Mouse (Mus musculus): ENCODE measurements around the gene H2-Q4. TPM values are rescaled to one million over a fixed set of nuclear protein-coding genes. Genes with fewer than 3 reads are reported as not detected.
"Not testable (repeated sequence)": the region's sequence is repeated elsewhere in the genome, so short reads cannot be mapped to it uniquely, and the experiment has no call there.

Gene H2-Q4
- polyA plus RNA-seq, 1 experiment from 2014 or later, result 2.5 TPM

GRCm38 (mm10) chr17:35357086-35357485, 22.3 kb upstream of the H2-Q4 start:
- DNase-seq (ENCODE audit: low spot score), result no peak
- Histone ChIP-seq H3K36me3 (ENCODE audit: control insufficient read depth, insufficient read depth, low read length) (no peaks in the 10 kb centered on the region), H3K4me3 (ENCODE audit: low read depth, low read length) (no peak overlapping the region), H3K9ac (ENCODE audit: low read length) (no peak overlapping the region), H3K4me2 (ENCODE audit: low read length) (no peak overlapping the region), H3K9me3 (ENCODE audit: control insufficient read depth, low read length) (no peaks in the 10 kb centered on the region), H3K27me3 (replicated peaks; ENCODE audit: control insufficient read depth, insufficient read depth, low read length) (peaks cover 10% of the 10 kb centered on the region), H3K4me1 (replicated peaks; ENCODE audit: control insufficient read depth, insufficient read depth, low read length) (no peaks in the 10 kb centered on the region), H3K27ac (ENCODE audit: low read depth) (no peak overlapping the region)
- WGBS, result 43% methylated on average over 1 of the region's 1 CpGs
- ATAC-seq (replicated peaks; ENCODE audit: low FRiP score, low TSS enrichment, low read depth), result no peak

GRCm38 (mm10) chr17:35358763-35359469, 20.5 kb upstream of the H2-Q4 start:
- H3K4me1 ChIP-seq (replicated peaks; ENCODE audit: control insufficient read depth, insufficient read depth, low read length), result no peaks in the 10 kb centered on the region
- WGBS, result 9% methylated on average over 36 of the region's 38 CpGs
- ATAC-seq (replicated peaks; ENCODE audit: low FRiP score, low TSS enrichment, low read depth) (no peak), DNase-seq (ENCODE audit: low spot score) (peak; percentile 55)
- 0 out of 2 replicates have a peak overlapping the region, but pooled peaks have one; percentile 22 for H3K9ac ChIP-seq (ENCODE audit: low read length)
- H3K4me2 ChIP-seq (ENCODE audit: low read length), result peak overlapping the region; percentile 71
- no peaks in the 10 kb centered on the region for H3K36me3 ChIP-seq (ENCODE audit: control insufficient read depth, insufficient read depth, low read length)
- H3K4me3 ChIP-seq (ENCODE audit: low read depth, low read length), result peak overlapping the region; percentile 36
- H3K9me3 ChIP-seq (ENCODE audit: control insufficient read depth, low read length), result peaks cover 3% of the 10 kb centered on the region; the same call in 1 of the 2 replicates
- H3K27ac ChIP-seq (ENCODE audit: low read depth), result no peak overlapping the region
- peaks cover 10% of the 10 kb centered on the region for H3K27me3 ChIP-seq (replicated peaks; ENCODE audit: control insufficient read depth, insufficient read depth, low read length)

- Histone ChIP-seq H3K4me2 (ENCODE audit: low read length) (peak overlapping the region; percentile 71), H3K4me1 (replicated peaks; ENCODE audit: control insufficient read depth, insufficient read depth, low read length) (no peaks in the 10 kb centered on the region), H3K9ac (ENCODE audit: low read length) (0 out of 2 replicates have a peak overlapping the region, but pooled peaks have one; percentile 22), H3K27ac (ENCODE audit: low read depth) (no peak overlapping the region), H3K36me3 (ENCODE audit: control insufficient read depth, insufficient read depth, low read length) (no peaks in the 10 kb centered on the region), H3K27me3 (replicated peaks; ENCODE audit: control insufficient read depth, insufficient read depth, low read length) (peaks cover 10% of the 10 kb centered on the region), H3K4me3 (ENCODE audit: low read depth, low read length) (peak overlapping the region; percentile 36), H3K9me3 (ENCODE audit: control insufficient read depth, low read length) (peaks cover 3% of the 10 kb centered on the region; the same call in 1 of the 2 replicates)
- peak; percentile 40; the same call in 1 of the 2 replicates for ATAC-seq (replicated peaks; ENCODE audit: low FRiP score, low TSS enrichment, low read depth)
- 16% methylated on average over 21 of the region's 21 CpGs for WGBS
- no peak for DNase-seq (ENCODE audit: low spot score)
These were observed 20.0 kb upstream of the H2-Q4 start for GRCm38 (mm10) chr17:35359470-35359862.

- 1% methylated on average over 63 of the region's 70 CpGs for WGBS
- Histone ChIP-seq H3K4me3 (ENCODE audit: low read depth, low read length) (peak overlapping the region; percentile 60), H3K27ac (ENCODE audit: low read depth) (no peak overlapping the region), H3K4me1 (replicated peaks; ENCODE audit: control insufficient read depth, insufficient read depth, low read length) (no peaks in the 10 kb centered on the region), H3K27me3 (replicated peaks; ENCODE audit: control insufficient read depth, insufficient read depth, low read length) (no peaks in the 10 kb centered on the region), H3K4me2 (ENCODE audit: low read length) (peak overlapping the region; percentile 97), H3K9me3 (ENCODE audit: control insufficient read depth, low read length) (no peaks in the 10 kb centered on the region), H3K36me3 (ENCODE audit: control insufficient read depth, insufficient read depth, low read length) (no peaks in the 10 kb centered on the region), H3K9ac (ENCODE audit: low read length) (peak overlapping the region; percentile 55)
- ATAC-seq (replicated peaks; ENCODE audit: low FRiP score, low TSS enrichment, low read depth), result peak; percentile 81
- DNase-seq (ENCODE audit: low spot score), result peak; percentile 79
These were observed 473 bp downstream of the H2-Q4 start for GRCm38 (mm10) chr17:35379729-35380451.

- H3K4me3 ChIP-seq (ENCODE audit: low read depth, low read length); H3K9me3 ChIP-seq (ENCODE audit: control insufficient read depth, low read length); ATAC-seq (replicated peaks; ENCODE audit: low FRiP score, low TSS enrichment, low read depth); H3K4me2 ChIP-seq (ENCODE audit: low read length); H3K27me3 ChIP-seq (replicated peaks; ENCODE audit: control insufficient read depth, insufficient read depth, low read length); H3K27ac ChIP-seq (ENCODE audit: low read depth); H3K36me3 ChIP-seq (ENCODE audit: control insufficient read depth, insufficient read depth, low read length); H3K4me1 ChIP-seq (replicated peaks; ENCODE audit: control insufficient read depth, insufficient read depth, low read length); H3K9ac ChIP-seq (ENCODE audit: low read length): not testable (repeated sequence)
- peak; percentile 69 for DNase-seq (ENCODE audit: low spot score)
- 9% methylated on average over 7 of the region's 7 CpGs for WGBS
These were observed 10.4 kb downstream of the H2-Q4 start for GRCm38 (mm10) chr17:35389796-35390195.

- not testable (repeated sequence) for H3K36me3 ChIP-seq (ENCODE audit: control insufficient read depth, insufficient read depth, low read length); DNase-seq (ENCODE audit: low spot score); H3K9ac ChIP-seq (ENCODE audit: low read length); H3K9me3 ChIP-seq (ENCODE audit: control insufficient read depth, low read length); H3K4me1 ChIP-seq (replicated peaks; ENCODE audit: control insufficient read depth, insufficient read depth, low read length); H3K27ac ChIP-seq (ENCODE audit: low read depth); H3K27me3 ChIP-seq (replicated peaks; ENCODE audit: control insufficient read depth, insufficient read depth, low read length); H3K4me2 ChIP-seq (ENCODE audit: low read length); ATAC-seq (replicated peaks; ENCODE audit: low FRiP score, low TSS enrichment, low read depth); H3K4me3 ChIP-seq (ENCODE audit: low read depth, low read length)
- WGBS, result 74% methylated on average over 2 of the region's 2 CpGs
These were observed 13.3 kb downstream of the H2-Q4 start for GRCm38 (mm10) chr17:35392671-35393070.

- H3K27ac ChIP-seq (ENCODE audit: low read depth); H3K9ac ChIP-seq (ENCODE audit: low read length); DNase-seq (ENCODE audit: low spot score); H3K36me3 ChIP-seq (ENCODE audit: control insufficient read depth, insufficient read depth, low read length); H3K9me3 ChIP-seq (ENCODE audit: control insufficient read depth, low read length); H3K4me1 ChIP-seq (replicated peaks; ENCODE audit: control insufficient read depth, insufficient read depth, low read length); H3K27me3 ChIP-seq (replicated peaks; ENCODE audit: control insufficient read depth, insufficient read depth, low read length): not testable (repeated sequence)
- Histone ChIP-seq H3K4me3 (ENCODE audit: low read depth, low read length) (peak overlapping the region; percentile 16), H3K4me2 (ENCODE audit: low read length) (peak overlapping the region; percentile 38)
- 2% methylated on average over 52 of the region's 75 CpGs for WGBS
- peak; percentile 83 for ATAC-seq (replicated peaks; ENCODE audit: low FRiP score, low TSS enrichment, low read depth)
These were observed 14.7 kb downstream of the H2-Q4 start for GRCm38 (mm10) chr17:35393864-35394800.

GRCm38 (mm10) chr17:35396956-35397355, 17.5 kb downstream of the H2-Q4 start:
- H3K36me3 ChIP-seq (ENCODE audit: control insufficient read depth, insufficient read depth, low read length); H3K9ac ChIP-seq (ENCODE audit: low read length); H3K4me2 ChIP-seq (ENCODE audit: low read length); ATAC-seq (replicated peaks; ENCODE audit: low FRiP score, low TSS enrichment, low read depth); DNase-seq (ENCODE audit: low spot score); H3K27me3 ChIP-seq (replicated peaks; ENCODE audit: control insufficient read depth, insufficient read depth, low read length); H3K27ac ChIP-seq (ENCODE audit: low read depth); H3K4me3 ChIP-seq (ENCODE audit: low read depth, low read length); H3K4me1 ChIP-seq (replicated peaks; ENCODE audit: control insufficient read depth, insufficient read depth, low read length); H3K9me3 ChIP-seq (ENCODE audit: control insufficient read depth, low read length): not testable (repeated sequence)
- WGBS, result 87% methylated on average over 2 of the region's 2 CpGs
